Mouse (Mus musculus): ENCODE measurements around the gene Ifi205. TPM values are rescaled to one million over a fixed set of nuclear protein-coding genes. Genes with fewer than 3 reads are reported as not detected.
"Not testable (repeated sequence)": the region's sequence is repeated elsewhere in the genome, so short reads cannot be mapped to it uniquely, and the experiment has no call there.

Gene Ifi205
- polyA plus RNA-seq, 1 experiment from 2014 or later, result 0.24 TPM

- 61% methylated on average over 7 of the region's 7 CpGs for WGBS
- peak; percentile 59; the same call in 1 of the 2 replicates for ATAC-seq (ENCODE audit: borderline replicate concordance, extremely low read depth, low FRiP score, low TSS enrichment)
- Histone ChIP-seq H3K4me3 (no peak within 1 kb of the TSS), H3K4me2 (no peak within 1 kb of the TSS), H3K9me3 (no peaks in the 10 kb centered on the region), H3K4me1 (0 out of 2 replicates have a peak, but pooled peaks cover 2% of the 10 kb centered on the region), H3K27ac (0 out of 2 replicates have a peak within 1 kb of the TSS, but pooled peaks have one; percentile 4), H3K9ac (no peak within 1 kb of the TSS), H3K36me3 (no peaks in the 10 kb centered on the region), H3K27me3 (no peaks in the 10 kb centered on the region)
Measured at GRCm38 (mm10) chr1:174040523-174041177, 9.0 kb upstream of the Ifi205 start, which contains the start of gene Olfr433. Olfr433 (plus strand) TSS chr1:174040705.

- no peak overlapping the region for H3K4me2 ChIP-seq
- ATAC-seq (ENCODE audit: borderline replicate concordance, extremely low read depth, low FRiP score, low TSS enrichment), result no peak; the same call in 1 of the 2 replicates
- no peaks in the 10 kb centered on the region for H3K9me3 ChIP-seq
- 47% methylated on average over 3 of the region's 3 CpGs for WGBS
- no peak overlapping the region for H3K27ac ChIP-seq
- H3K27me3 ChIP-seq, result no peaks in the 10 kb centered on the region
- H3K4me1 ChIP-seq, result 0 out of 2 replicates have a peak, but pooled peaks cover 2% of the 10 kb centered on the region
- no peaks in the 10 kb centered on the region for H3K36me3 ChIP-seq
- H3K9ac ChIP-seq, result no peak overlapping the region
- no peak overlapping the region for H3K4me3 ChIP-seq
Measured at GRCm38 (mm10) chr1:174038480-174038879, 6.9 kb upstream of the Ifi205 start.

GRCm38 (mm10) chr1:174035841-174036240 is 4.2 kb upstream of the Ifi205 start:
- Histone ChIP-seq H3K4me1 (0 out of 2 replicates have a peak, but pooled peaks cover 2% of the 10 kb centered on the region), H3K9ac (no peak overlapping the region), H3K27me3 (no peaks in the 10 kb centered on the region), H3K36me3 (no peaks in the 10 kb centered on the region), H3K9me3 (no peaks in the 10 kb centered on the region), H3K4me3 (no peak overlapping the region), H3K4me2 (no peak overlapping the region), H3K27ac (no peak overlapping the region)
- ATAC-seq (ENCODE audit: borderline replicate concordance, extremely low read depth, low FRiP score, low TSS enrichment), result no peak
- 67% methylated on average over 4 of the region's 4 CpGs for WGBS

GRCm38 (mm10) chr1:174007050-174007449 is 24.6 kb downstream of the Ifi205 start:
- not testable (repeated sequence) for H3K4me1 ChIP-seq

GRCm38 (mm10) chr1:174004352-174005109 is 27.1 kb downstream of the Ifi205 start:
- 57% methylated on average over 2 of the region's 3 CpGs for WGBS
- not testable (repeated sequence) for H3K27me3 ChIP-seq; H3K9ac ChIP-seq; ATAC-seq (ENCODE audit: borderline replicate concordance, extremely low read depth, low FRiP score, low TSS enrichment); H3K9me3 ChIP-seq; H3K4me3 ChIP-seq; H3K27ac ChIP-seq; H3K36me3 ChIP-seq; H3K4me2 ChIP-seq; H3K4me1 ChIP-seq

More at GRCm38 (mm10) chr1:174007050-174007449, 24.6 kb downstream of the Ifi205 start:
- not testable (repeated sequence) for H3K9ac ChIP-seq; H3K27ac ChIP-seq; ATAC-seq (ENCODE audit: borderline replicate concordance, extremely low read depth, low FRiP score, low TSS enrichment); H3K36me3 ChIP-seq; H3K4me2 ChIP-seq; H3K27me3 ChIP-seq; H3K9me3 ChIP-seq; H3K4me3 ChIP-seq

- ATAC-seq (ENCODE audit: borderline replicate concordance, extremely low read depth, low FRiP score, low TSS enrichment), result no peak
- H3K36me3 ChIP-seq, result no peaks in the 10 kb centered on the region
- no peak overlapping the region for H3K4me2 ChIP-seq
- no peaks in the 10 kb centered on the region for H3K4me1 ChIP-seq
- WGBS, result 72% methylated on average over 4 of the region's 4 CpGs
- H3K27ac ChIP-seq, result no peak overlapping the region
- H3K9me3 ChIP-seq, result no peaks in the 10 kb centered on the region
- H3K9ac ChIP-seq, result no peak overlapping the region
- H3K4me3 ChIP-seq, result no peak overlapping the region
- H3K27me3 ChIP-seq, result no peaks in the 10 kb centered on the region
Measured at GRCm38 (mm10) chr1:173995003-173995402, 36.6 kb downstream of the Ifi205 start.

GRCm38 (mm10) chr1:173982694-173983305 is 48.8 kb downstream of the Ifi205 start, which contains the start of gene Ifi202b:
Ifi202b (minus strand) TSS chr1:173982744.
- H3K9me3 ChIP-seq; H3K4me3 ChIP-seq; H3K36me3 ChIP-seq; H3K27ac ChIP-seq; H3K4me1 ChIP-seq; H3K4me2 ChIP-seq; H3K27me3 ChIP-seq; H3K9ac ChIP-seq; ATAC-seq (ENCODE audit: borderline replicate concordance, extremely low read depth, low FRiP score, low TSS enrichment): not testable (repeated sequence)
- 67% methylated on average over 6 of the region's 6 CpGs for WGBS

- ATAC-seq (ENCODE audit: borderline replicate concordance, extremely low read depth, low FRiP score, low TSS enrichment); H3K9ac ChIP-seq: not testable (repeated sequence)
- 9% methylated on average over 3 of the region's 3 CpGs for WGBS
Measured at GRCm38 (mm10) chr1:173981038-173981437, 50.6 kb downstream of the Ifi205 start.

GRCm38 (mm10) chr1:173977622-173978021 is 54.0 kb downstream of the Ifi205 start:
- ATAC-seq (ENCODE audit: borderline replicate concordance, extremely low read depth, low FRiP score, low TSS enrichment), result no peak
- no peak overlapping the region for H3K4me3 ChIP-seq
- no peaks in the 10 kb centered on the region for H3K4me1 ChIP-seq
- no peak overlapping the region for H3K9ac ChIP-seq
- no peak overlapping the region for H3K27ac ChIP-seq
- no peaks in the 10 kb centered on the region for H3K36me3 ChIP-seq
- no peaks in the 10 kb centered on the region for H3K9me3 ChIP-seq
- H3K4me2 ChIP-seq, result no peak overlapping the region
- no peaks in the 10 kb centered on the region for H3K27me3 ChIP-seq

More at GRCm38 (mm10) chr1:173981038-173981437, 50.6 kb downstream of the Ifi205 start:
- H3K27ac ChIP-seq, H3K27me3 ChIP-seq, H3K9me3 ChIP-seq, H3K4me3 ChIP-seq, H3K36me3 ChIP-seq, H3K4me2 ChIP-seq, H3K4me1 ChIP-seq: not testable (repeated sequence)

- Histone ChIP-seq H3K27me3 (no peaks in the 10 kb centered on the region), H3K36me3 (no peaks in the 10 kb centered on the region), H3K27ac (no peak overlapping the region), H3K9me3 (no peaks in the 10 kb centered on the region), H3K9ac (no peak overlapping the region), H3K4me3 (no peak overlapping the region), H3K4me1 (no peaks in the 10 kb centered on the region), H3K4me2 (no peak overlapping the region)
- ATAC-seq (ENCODE audit: borderline replicate concordance, extremely low read depth, low FRiP score, low TSS enrichment), result no peak
Measured at GRCm38 (mm10) chr1:173973111-173973510, 58.5 kb downstream of the Ifi205 start.
